Mouse (Mus musculus): ENCODE measurements around the gene Use1. TPM values are rescaled to one million over a fixed set of nuclear protein-coding genes. Genes with fewer than 3 reads are reported as not detected.

Use1 gene
- total and polyA plus RNA-seq, 3 experiments, result 69.6 to 130 (median 98.7) TPM

- no peaks in the 10 kb centered on the region for H3K9me3 ChIP-seq (replicated peaks; ENCODE audit: low read length)
- TF ChIP-seq ZC3H11A (IDR thresholded peaks at IDR 0.05; ENCODE audit: low read depth, low read length), result no peak
- no peak for TF ChIP-seq NRF1 (IDR thresholded peaks at IDR 0.05; ENCODE audit: low read depth, low read length)
- TF ChIP-seq JUND (conservative IDR thresholded peaks at IDR 0.05; ENCODE audit: low read depth, low read length), result no peak
- no peak for TF ChIP-seq TBP (conservative IDR thresholded peaks at IDR 0.05; ENCODE audit: low read depth, low read length)
- TF ChIP-seq BHLHE40 (IDR thresholded peaks at IDR 0.05; ENCODE audit: low read depth, low read length), result no peak
- TF ChIP-seq MEF2A (IDR thresholded peaks at IDR 0.05; ENCODE audit: borderline replicate concordance, low read depth, low read length), result no peak
- no peak for TF ChIP-seq ETS1 (conservative IDR thresholded peaks at IDR 0.05; ENCODE audit: low read depth, low read length)
- TF ChIP-seq E2F4 (IDR thresholded peaks at IDR 0.05; ENCODE audit: insufficient replicate concordance, low read depth, low read length), result no peak
- in situ Hi-C loops (cut with MboI; ENCODE audit: low pct_ligation_motif_present, low pct_unique_long_range_greater_than_20kb, low sequenced_read_pairs) (no loop called here), dilution Hi-C loops (cut with MboI; ENCODE audit: extremely low pct_ligation_motif_present, extremely low pct_unique_long_range_greater_than_20kb, low sequenced_read_pairs) (no loop called here)
- peaks cover 10 to 14% of the 10 kb centered on the region in 2 experiments for H3K36me3 ChIP-seq (replicated peaks in 1 of 2; ENCODE audit: control insufficient read depth in 1 of 2, insufficient read depth in 1 of 2, low read length in 1 of 2)
- no peaks in the 10 kb centered on the region for H3K27me3 ChIP-seq (replicated peaks)
- peaks cover 13 to 49% of the 10 kb centered on the region in 2 experiments for H3K4me1 ChIP-seq (ENCODE audit: control insufficient read depth in 1 of 2, insufficient read depth in 2 of 2)
- no peak for DNase-seq (ENCODE audit: extremely low read depth)
- peaks cover 6% of the 10 kb centered on the region; the same call in 1 of the 2 replicates for H3K79me2 ChIP-seq (replicated peaks; ENCODE audit: control insufficient read depth, extremely low read depth, insufficient read depth, poor library complexity, severe bottlenecking)
- no peak overlapping the region for H3K4me2 ChIP-seq (ENCODE audit: insufficient read depth, low read depth, poor library complexity, severe bottlenecking)
- no peak overlapping the region for H3K9ac ChIP-seq (ENCODE audit: insufficient read depth, low read depth)
- no peak overlapping the region for H3K27ac ChIP-seq (ENCODE audit: insufficient read depth, low read depth)
- H3K4me3 ChIP-seq (replicated peaks in 1 of 3; ENCODE audit: low read depth in 2 of 3, low read length in 2 of 3, poor library complexity in 1 of 3), result no peak overlapping the region
These were observed 27.8 kb downstream of the Use1 start for GRCm38 (mm10) chr8:71394481-71394880.

DNA sequence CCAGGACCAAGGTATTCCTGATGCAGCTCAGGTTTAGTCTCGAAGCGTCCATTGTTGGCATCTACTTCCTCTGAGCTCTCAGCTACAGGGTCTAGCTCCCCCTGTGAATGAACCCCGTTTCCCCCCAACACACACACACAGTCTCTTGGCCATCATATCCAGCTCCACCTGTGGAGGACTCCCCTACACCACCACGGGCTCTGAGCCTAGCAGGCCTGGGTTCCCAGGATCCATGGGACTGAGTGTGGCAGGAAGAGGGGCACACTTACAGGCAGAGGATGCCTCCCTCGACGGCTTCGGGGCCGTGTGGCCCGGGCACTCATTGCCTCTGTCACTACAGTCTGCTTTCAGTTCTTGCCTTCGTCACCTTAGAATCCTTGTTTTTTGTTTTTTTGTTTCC, 28.4 kb downstream of the Use1 start:
- dilution Hi-C loops (cut with MboI; ENCODE audit: extremely low pct_ligation_motif_present, extremely low pct_unique_long_range_greater_than_20kb, low sequenced_read_pairs), result no loop called here
- no peak overlapping the region for H3K9ac ChIP-seq (ENCODE audit: insufficient read depth, low read depth)
- in situ Hi-C loops (cut with MboI; ENCODE audit: low pct_ligation_motif_present, low pct_unique_long_range_greater_than_20kb, low sequenced_read_pairs), result no loop called here
- H3K4me2 ChIP-seq (ENCODE audit: insufficient read depth, low read depth, poor library complexity, severe bottlenecking), result no peak overlapping the region
- no peaks in the 10 kb centered on the region for H3K27me3 ChIP-seq (replicated peaks)
- H3K27ac ChIP-seq (ENCODE audit: insufficient read depth, low read depth), result no peak overlapping the region
- H3K9me3 ChIP-seq (replicated peaks; ENCODE audit: low read length), result no peaks in the 10 kb centered on the region
- DNase-seq (ENCODE audit: extremely low read depth), result no peak
- H3K79me2 ChIP-seq (replicated peaks; ENCODE audit: control insufficient read depth, extremely low read depth, insufficient read depth, poor library complexity, severe bottlenecking), result peaks cover 6% of the 10 kb centered on the region; the same call in 1 of the 2 replicates
- TF ChIP-seq MYC (IDR thresholded peaks at IDR 0.05; ENCODE audit: low read depth, low read length) (no peak), CHD1 (IDR thresholded peaks at IDR 0.05; ENCODE audit: low read depth, low read length) (no peak), SIN3A (IDR thresholded peaks at IDR 0.05; ENCODE audit: low read length) (no peak), ZNF384 (IDR thresholded peaks at IDR 0.05; ENCODE audit: low read depth, low read length) (no peak), USF1 (IDR thresholded peaks at IDR 0.05; ENCODE audit: low read depth, low read length) (no peak), POLR2AphosphoS2 (IDR thresholded peaks at IDR 0.05; ENCODE audit: low read depth, low read length) (no peak), ETS1 (conservative IDR thresholded peaks at IDR 0.05; ENCODE audit: low read depth, low read length) (no peak), CTCF (conservative IDR thresholded peaks at IDR 0.05 in 1 of 2, IDR thresholded peaks at IDR 0.05 in 1 of 2; ENCODE audit: low read depth in 2 of 2, low read length in 2 of 2) (no peak), IRF4 (IDR thresholded peaks at IDR 0.05; ENCODE audit: low read depth, low read length) (no peak), E2F4 (IDR thresholded peaks at IDR 0.05; ENCODE audit: insufficient replicate concordance, low read depth, low read length) (no peak), ZKSCAN1 (IDR thresholded peaks at IDR 0.05; ENCODE audit: borderline replicate concordance, low read depth, low read length) (no peak), SMC3 (IDR thresholded peaks at IDR 0.05; ENCODE audit: low read depth, low read length) (no peak), MXI1 (IDR thresholded peaks at IDR 0.05; ENCODE audit: low read depth, low read length) (no peak)
- H3K4me3 ChIP-seq (replicated peaks in 1 of 3; ENCODE audit: low read depth in 2 of 3, low read length in 2 of 3, poor library complexity in 1 of 3), result no peak overlapping the region
- peaks cover 13 to 20% of the 10 kb centered on the region in 2 experiments for H3K36me3 ChIP-seq (replicated peaks in 1 of 2; ENCODE audit: control insufficient read depth in 1 of 2, insufficient read depth in 1 of 2, low read length in 1 of 2)
- peaks cover 13 to 49% of the 10 kb centered on the region in 2 experiments for H3K4me1 ChIP-seq (ENCODE audit: control insufficient read depth in 1 of 2, insufficient read depth in 2 of 2)

All from CH12.LX (cell line).